Mouse (Mus musculus): ENCODE measurements around the gene Dnah1. TPM values are rescaled to one million over a fixed set of nuclear protein-coding genes. Genes with fewer than 3 reads are reported as not detected.
A peak's percentile ranks its signal among the peaks of the same experiment; 100 is the strongest.

Gene Dnah1
- polyA plus RNA-seq, 1 experiment from 2014 or later = 0.15 TPM

DNA sequence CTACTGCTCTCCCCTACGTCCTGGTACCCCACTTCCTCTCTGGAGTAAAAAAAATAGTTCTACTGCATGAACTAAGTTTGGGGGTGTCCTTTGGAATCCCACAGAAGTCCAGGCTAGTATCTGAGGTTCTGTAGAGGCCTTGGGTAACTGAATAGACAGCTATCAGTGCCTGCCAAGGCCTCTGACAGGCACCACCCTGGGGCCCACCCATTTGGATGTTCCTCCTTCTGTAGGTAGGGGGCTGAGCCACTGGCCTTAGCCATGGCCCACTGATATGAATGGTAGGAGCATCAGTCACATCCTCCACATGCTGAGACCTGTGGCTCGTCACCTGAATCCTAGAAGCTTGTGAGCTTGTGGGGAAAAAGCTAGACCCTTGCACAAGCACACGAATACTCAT lies 5.9 kb downstream of the Dnah1 start:
- Histone ChIP-seq H3K9ac (peak overlapping the region; percentile 45), H3K4me1 (replicated peaks) (peaks cover 38% of the 10 kb centered on the region), H3K4me3 (replicated peaks) (no peak overlapping the region), H3K36me3 (no peaks in the 10 kb centered on the region), H3K27me3 (no peaks in the 10 kb centered on the region), H3K27ac (peak overlapping the region; percentile 45), H3K4me2 (peak overlapping the region; percentile 39), H3K9me3 (replicated peaks) (no peaks in the 10 kb centered on the region)
- no peak for DNase-seq
- ATAC-seq (ENCODE audit: low read depth) = peak; percentile 95
- 47% methylated on average over 3 of the region's 3 CpGs for WGBS (ENCODE audit: insufficient replicate concordance)

DNA sequence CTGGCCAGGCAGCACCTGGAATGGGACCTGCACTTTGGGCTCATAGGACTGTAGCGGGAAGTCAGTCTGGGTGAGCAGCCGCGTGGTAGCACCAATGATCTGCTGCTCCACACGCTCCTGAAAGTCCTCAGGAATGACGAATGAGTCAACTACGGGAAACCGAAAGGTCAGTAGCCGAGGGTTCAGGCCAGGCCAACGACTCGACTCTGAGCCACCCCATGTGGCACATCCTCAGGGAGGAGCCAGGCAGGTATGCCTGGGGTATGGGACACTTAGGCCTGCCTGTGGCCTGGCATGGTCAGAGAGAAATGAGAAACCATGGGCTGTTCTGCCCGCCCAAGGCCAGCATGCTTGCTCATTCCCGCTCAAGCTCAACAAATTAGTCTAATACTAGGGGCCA lies 7.1 kb downstream of the Dnah1 start:
- ATAC-seq (ENCODE audit: low read depth) = no peak
- H3K9me3 ChIP-seq (replicated peaks) = no peaks in the 10 kb centered on the region
- H3K9ac ChIP-seq = no peak overlapping the region
- H3K27me3 ChIP-seq = no peaks in the 10 kb centered on the region
- no peaks in the 10 kb centered on the region for H3K36me3 ChIP-seq
- no peak for DNase-seq
- no peak overlapping the region for H3K4me3 ChIP-seq (replicated peaks)
- H3K27ac ChIP-seq = no peak overlapping the region
- WGBS (ENCODE audit: insufficient replicate concordance) = 75% methylated on average over 12 of the region's 12 CpGs
- peaks cover 38% of the 10 kb centered on the region for H3K4me1 ChIP-seq (replicated peaks)
- no peak overlapping the region for H3K4me2 ChIP-seq

DNA sequence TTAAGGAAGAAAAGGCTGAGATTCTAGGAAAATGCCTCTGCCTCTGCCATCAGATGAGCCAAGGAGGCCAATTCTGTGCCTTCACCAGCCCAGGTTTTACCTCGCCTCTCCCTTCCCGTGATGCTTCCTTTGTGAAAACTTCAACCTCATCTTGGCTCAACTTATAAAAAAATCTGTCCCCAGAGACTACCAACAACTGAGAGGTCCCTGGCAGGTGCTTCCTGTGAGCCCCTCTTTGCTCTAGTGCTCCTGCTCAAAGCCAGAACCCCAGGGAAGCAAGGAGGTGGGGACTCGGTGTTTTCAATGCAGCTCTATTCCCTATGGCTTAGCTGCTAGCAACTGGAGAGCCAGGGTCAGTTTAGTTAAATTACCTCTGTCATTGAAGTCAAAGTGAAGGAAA lies 10.5 kb downstream of the Dnah1 start:
- ATAC-seq (ENCODE audit: low read depth) (no peak), DNase-seq (no peak)
- Histone ChIP-seq H3K27me3 (no peaks in the 10 kb centered on the region), H3K4me1 (replicated peaks) (peaks cover 23% of the 10 kb centered on the region), H3K4me2 (no peak overlapping the region), H3K9me3 (replicated peaks) (no peaks in the 10 kb centered on the region), H3K9ac (no peak overlapping the region), H3K36me3 (no peaks in the 10 kb centered on the region), H3K4me3 (replicated peaks) (no peak overlapping the region), H3K27ac (no peak overlapping the region)
- WGBS (ENCODE audit: insufficient replicate concordance) = 56% methylated on average over 3 of the region's 3 CpGs

DNA sequence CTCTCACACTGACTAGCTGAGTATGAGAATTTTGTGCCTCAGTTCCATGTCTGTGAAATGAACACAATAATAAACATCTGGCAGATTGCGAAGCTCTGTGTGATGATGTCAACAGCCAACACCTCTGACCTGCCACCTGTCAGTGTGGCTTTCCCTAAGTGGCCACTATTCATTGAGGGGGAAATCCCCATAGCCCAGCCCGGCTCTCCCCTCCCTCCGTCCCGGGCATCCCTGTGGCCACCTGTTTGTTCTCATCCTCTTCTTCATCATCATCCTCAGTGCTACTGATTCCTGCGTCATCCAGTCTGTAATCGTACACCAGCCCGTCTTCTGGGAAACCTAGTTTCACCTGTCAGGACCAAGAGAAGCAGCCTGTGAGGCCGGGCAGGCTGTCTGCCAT lies 38.0 kb downstream of the Dnah1 start:
- Histone ChIP-seq H3K4me1 (replicated peaks) (no peaks in the 10 kb centered on the region), H3K27me3 (peaks cover 23% of the 10 kb centered on the region), H3K36me3 (no peaks in the 10 kb centered on the region), H3K4me3 (replicated peaks) (no peak overlapping the region), H3K9ac (no peak overlapping the region), H3K4me2 (no peak overlapping the region), H3K9me3 (replicated peaks) (no peaks in the 10 kb centered on the region), H3K27ac (no peak overlapping the region)
- ATAC-seq (ENCODE audit: low read depth) (no peak), DNase-seq (no peak)
- 72% methylated on average over 8 of the region's 8 CpGs for WGBS (ENCODE audit: insufficient replicate concordance)

DNA sequence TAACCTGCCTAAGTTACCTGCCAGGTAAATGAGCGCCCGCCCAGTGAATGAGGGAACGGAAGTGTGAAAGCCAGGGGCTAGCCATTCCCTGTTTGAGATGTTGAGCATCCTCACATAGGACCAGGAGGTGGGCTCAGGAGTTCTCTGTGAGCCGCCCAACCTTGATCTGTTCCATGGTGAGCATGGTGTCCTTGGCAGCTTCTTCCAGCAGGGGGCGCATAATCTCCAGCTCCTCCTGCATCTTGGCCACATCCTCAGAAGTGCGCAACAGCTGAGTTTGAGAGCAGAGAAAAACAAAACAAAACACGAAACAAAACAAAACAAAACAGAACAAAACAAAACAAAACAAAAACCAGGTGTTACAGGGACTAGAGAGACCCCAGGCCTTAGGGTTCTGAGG lies 51.5 kb downstream of the Dnah1 start:
- Histone ChIP-seq H3K4me3 (replicated peaks) (no peak overlapping the region), H3K9ac (no peak overlapping the region), H3K4me2 (no peak overlapping the region), H3K9me3 (replicated peaks) (no peaks in the 10 kb centered on the region), H3K27ac (no peak overlapping the region), H3K36me3 (no peaks in the 10 kb centered on the region), H3K27me3 (peaks cover 21% of the 10 kb centered on the region), H3K4me1 (replicated peaks) (peaks cover 13% of the 10 kb centered on the region)
- ATAC-seq (ENCODE audit: low read depth) (no peak), DNase-seq (peak; percentile 54)
- 18% methylated on average over 7 of the region's 7 CpGs for WGBS (ENCODE audit: insufficient replicate concordance)

DNA sequence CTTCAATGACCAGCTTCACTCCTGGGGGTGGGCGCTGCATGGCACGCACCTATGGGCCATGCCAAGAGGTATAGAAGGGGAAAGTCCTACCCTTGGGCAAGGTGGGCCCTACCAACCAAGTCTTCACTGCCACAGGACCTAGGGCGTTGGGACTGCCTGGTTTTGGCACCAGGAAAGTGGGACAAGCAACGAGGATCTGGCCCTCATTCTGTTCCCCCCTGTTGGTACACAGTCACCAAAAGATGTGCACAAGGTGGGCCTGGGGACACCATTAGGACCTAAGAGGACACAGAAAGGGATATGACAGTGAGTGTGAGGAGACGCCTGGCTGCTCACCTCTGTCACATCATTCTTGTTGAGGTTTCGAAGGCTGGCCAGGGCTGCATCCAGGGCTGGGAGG lies 52.6 kb downstream of the Dnah1 start:
- no peak for DNase-seq
- H3K27me3 ChIP-seq = peaks cover 21% of the 10 kb centered on the region
- no peaks in the 10 kb centered on the region for H3K9me3 ChIP-seq (replicated peaks)
- no peaks in the 10 kb centered on the region for H3K36me3 ChIP-seq
- H3K4me2 ChIP-seq = no peak overlapping the region
- ATAC-seq (ENCODE audit: low read depth) = no peak
- H3K27ac ChIP-seq = no peak overlapping the region
- peaks cover 13% of the 10 kb centered on the region for H3K4me1 ChIP-seq (replicated peaks)
- 68% methylated on average over 6 of the region's 6 CpGs for WGBS (ENCODE audit: insufficient replicate concordance)
- no peak overlapping the region for H3K9ac ChIP-seq
- no peak overlapping the region for H3K4me3 ChIP-seq (replicated peaks)

DNA sequence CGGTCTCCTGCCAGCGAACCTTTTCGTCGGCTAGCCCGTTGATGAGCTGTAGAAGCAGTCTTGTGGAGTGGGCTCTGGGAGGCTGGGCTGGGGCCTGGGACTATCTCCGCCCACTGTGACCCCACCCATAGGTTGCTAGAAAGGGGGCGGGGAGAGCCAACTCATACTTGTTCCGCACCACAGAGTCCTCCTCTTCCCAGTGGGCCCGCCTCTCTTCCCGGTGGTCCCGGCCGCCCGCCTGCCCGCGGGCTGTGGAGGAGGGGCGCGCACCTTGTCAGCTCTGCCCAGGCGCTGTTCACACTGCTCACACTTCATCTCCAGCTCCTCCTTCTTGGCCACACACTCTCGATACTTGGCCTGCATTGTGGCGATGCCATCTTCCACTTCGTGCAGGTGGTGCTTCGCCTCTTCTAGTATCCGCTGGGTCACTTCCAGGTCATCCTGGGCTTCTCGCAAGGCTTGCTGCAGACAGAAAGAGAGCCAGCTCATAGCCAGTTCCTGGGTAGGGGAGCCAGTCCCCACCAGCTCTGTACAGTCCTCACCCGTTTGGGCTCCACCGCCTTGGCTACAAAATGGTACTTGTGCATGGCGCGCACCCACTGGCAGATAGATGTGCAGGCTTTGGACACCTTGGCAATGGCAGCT lies 54.1 kb downstream of the Dnah1 start:
- DNase-seq = peak; percentile 36
- peak overlapping the region; percentile 43 for H3K4me3 ChIP-seq (replicated peaks)
- peaks cover 21% of the 10 kb centered on the region for H3K27me3 ChIP-seq
- H3K36me3 ChIP-seq = no peaks in the 10 kb centered on the region
- H3K27ac ChIP-seq = no peak overlapping the region
- peak overlapping the region; percentile 62 for H3K4me2 ChIP-seq
- H3K9ac ChIP-seq = peak overlapping the region; percentile 39
- peak; percentile 66 for ATAC-seq (ENCODE audit: low read depth)
- H3K4me1 ChIP-seq (replicated peaks) = peaks cover 13% of the 10 kb centered on the region
- no peaks in the 10 kb centered on the region for H3K9me3 ChIP-seq (replicated peaks)
- WGBS (ENCODE audit: insufficient replicate concordance) = 19% methylated on average over 28 of the region's 28 CpGs

DNA sequence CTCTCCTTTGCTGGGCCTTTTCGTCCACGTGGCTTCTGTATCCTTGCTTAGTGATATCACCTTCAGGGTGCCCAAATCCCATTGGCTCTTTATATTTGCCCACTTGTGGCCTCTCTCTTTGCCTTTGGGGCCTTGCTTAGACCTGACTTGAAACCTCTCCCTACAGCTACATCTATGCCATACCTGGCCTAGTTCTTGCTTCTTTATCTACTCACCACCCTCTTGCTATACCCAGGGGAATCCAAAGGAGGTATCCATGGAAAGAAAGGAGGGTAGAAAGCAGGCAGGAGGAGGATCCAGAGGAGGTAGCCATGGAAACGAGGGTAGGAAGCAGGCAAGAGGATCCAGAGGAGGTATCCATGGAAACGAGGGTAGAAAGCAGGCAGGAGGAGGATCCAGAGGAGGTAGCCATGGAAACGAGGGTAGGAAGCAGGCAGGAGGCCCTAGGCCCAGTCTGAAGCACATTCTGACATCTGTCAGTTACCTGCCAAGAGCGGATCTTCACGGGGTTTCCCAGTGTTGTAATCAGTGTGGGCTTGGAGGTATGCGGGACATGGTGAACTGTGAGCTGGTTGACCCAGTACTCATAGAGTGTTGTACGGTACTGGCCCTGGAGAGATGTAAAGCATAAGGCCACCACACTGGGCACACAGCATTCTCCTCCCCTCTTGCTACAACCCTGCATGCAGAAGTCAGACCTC lies 55.2 kb downstream of the Dnah1 start:
- Histone ChIP-seq H3K4me1 (replicated peaks) (peaks cover 13% of the 10 kb centered on the region), H3K9me3 (replicated peaks) (no peaks in the 10 kb centered on the region), H3K27me3 (peaks cover 21% of the 10 kb centered on the region), H3K4me3 (replicated peaks) (no peak overlapping the region), H3K9ac (no peak overlapping the region), H3K27ac (no peak overlapping the region), H3K4me2 (no peak overlapping the region), H3K36me3 (no peaks in the 10 kb centered on the region)
- no peak for DNase-seq
- no peak for ATAC-seq (ENCODE audit: low read depth)
- 64% methylated on average over 9 of the region's 9 CpGs for WGBS (ENCODE audit: insufficient replicate concordance)

DNA sequence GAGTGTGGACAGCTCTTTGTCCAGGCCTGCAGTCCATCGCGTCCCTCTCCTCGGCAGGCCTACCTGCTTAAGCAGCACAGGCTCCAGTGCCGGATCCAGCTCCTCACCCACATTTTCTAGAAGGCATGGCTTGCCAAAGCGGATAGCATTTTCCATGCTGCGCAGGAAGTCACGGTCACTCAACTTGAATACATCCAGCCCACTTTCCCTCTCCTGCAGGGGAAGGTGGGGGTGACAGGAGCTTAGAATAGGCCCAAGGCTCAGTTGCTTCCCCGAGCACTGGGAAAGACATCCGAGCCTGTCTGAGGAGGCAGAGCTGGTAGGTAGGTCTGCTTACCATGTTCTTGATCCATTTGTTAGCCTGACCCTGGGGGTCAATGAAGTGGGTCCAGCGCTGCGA lies 56.0 kb downstream of the Dnah1 start:
- no peak for DNase-seq
- Histone ChIP-seq H3K9me3 (replicated peaks) (no peaks in the 10 kb centered on the region), H3K27ac (no peak overlapping the region), H3K27me3 (peaks cover 21% of the 10 kb centered on the region), H3K4me1 (replicated peaks) (peaks cover 13% of the 10 kb centered on the region), H3K9ac (no peak overlapping the region), H3K4me2 (no peak overlapping the region), H3K4me3 (replicated peaks) (no peak overlapping the region), H3K36me3 (no peaks in the 10 kb centered on the region; the same call in 1 of the 2 replicates)
- 82% methylated on average over 11 of the region's 11 CpGs for WGBS (ENCODE audit: insufficient replicate concordance)
- no peak for ATAC-seq (ENCODE audit: low read depth)

DNA sequence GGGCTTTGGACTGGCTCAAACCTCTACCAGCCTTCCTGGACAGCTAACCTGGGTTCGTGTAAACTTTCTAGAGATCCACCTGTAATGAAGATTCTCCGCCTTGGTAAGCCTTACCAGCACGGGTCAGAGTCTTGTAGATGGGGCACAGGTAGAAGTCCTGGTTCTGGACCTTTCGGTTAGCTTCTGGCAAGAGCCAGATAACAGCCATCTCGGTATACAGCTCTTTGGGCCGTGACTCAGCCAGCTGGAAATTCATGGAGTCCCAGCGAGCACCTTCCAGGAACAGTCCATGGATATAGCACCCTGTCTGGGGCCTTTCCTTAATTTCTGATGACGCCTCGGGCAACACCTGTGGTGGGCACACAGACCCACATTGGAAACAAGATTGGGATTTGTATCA lies 62.8 kb downstream of the Dnah1 start:
- peak overlapping the region; percentile 29 for H3K4me3 ChIP-seq (replicated peaks)
- H3K9ac ChIP-seq = peak overlapping the region; percentile 67
- DNase-seq (peak; percentile 55), ATAC-seq (ENCODE audit: low read depth) (peak; percentile 70)
- H3K9me3 ChIP-seq (replicated peaks) = no peaks in the 10 kb centered on the region
- H3K36me3 ChIP-seq = peaks cover 56% of the 10 kb centered on the region
- peaks cover 45% of the 10 kb centered on the region for H3K4me1 ChIP-seq (replicated peaks)
- WGBS (ENCODE audit: insufficient replicate concordance) = 52% methylated on average over 9 of the region's 9 CpGs
- H3K27ac ChIP-seq = peak overlapping the region; percentile 98
- H3K4me2 ChIP-seq = peak overlapping the region; percentile 64
- H3K27me3 ChIP-seq = no peaks in the 10 kb centered on the region

DNA sequence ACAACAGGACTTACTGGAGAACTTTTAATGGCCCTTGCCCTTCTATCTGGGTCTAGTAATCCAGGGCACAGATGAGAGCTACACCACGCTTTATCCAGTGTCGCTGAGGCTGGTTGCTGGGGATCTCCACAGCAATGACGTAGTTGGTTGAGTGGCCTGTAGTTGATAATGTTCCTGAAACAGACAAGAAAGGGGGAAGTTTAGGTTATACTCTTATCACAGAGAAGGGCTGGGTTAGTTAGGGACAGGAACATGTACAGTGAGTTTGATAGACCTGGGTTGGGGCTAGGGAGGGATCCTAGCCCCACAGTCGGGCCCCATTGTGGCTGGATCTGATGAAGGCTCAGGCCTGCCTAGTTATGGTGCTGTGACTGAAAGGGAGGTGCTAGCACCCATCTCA lies 63.3 kb downstream of the Dnah1 start:
- Histone ChIP-seq H3K9me3 (replicated peaks) (no peaks in the 10 kb centered on the region), H3K4me3 (replicated peaks) (peak overlapping the region; percentile 29), H3K4me1 (replicated peaks) (peaks cover 45% of the 10 kb centered on the region), H3K36me3 (peaks cover 62% of the 10 kb centered on the region), H3K9ac (peak overlapping the region; percentile 67), H3K27ac (peak overlapping the region; percentile 98), H3K27me3 (no peaks in the 10 kb centered on the region), H3K4me2 (peak overlapping the region; percentile 64)
- DNase-seq = peak; percentile 74
- 27% methylated on average over 4 of the region's 4 CpGs for WGBS (ENCODE audit: insufficient replicate concordance)
- peak; percentile 96 for ATAC-seq (ENCODE audit: low read depth)

Measured in liver, embryonic 13.5 days (tissue).